Mouse (Mus musculus) spleen, adult 2 months (tissue): Measurements from ENCODE around the gene Klhl26. TPM values are rescaled to one million over a fixed set of nuclear protein-coding genes. Genes with fewer than 3 reads are reported as not detected.

Experiments used
- DNase-seq, 2 experiments: peaks; one replicate each; pipeline versions ENCODE4 v3.0.0 to v3.0.0-alpha.2; 2012 to 2021; ENCODE audit warnings: low spot score in 2 of 2, low read depth in 1 of 2
- H3K27ac ChIP-seq: fragments of 200-500 bp; 2 replicates; pipeline ENCODE4 v1.5.1; 2012; ENCODE audit warnings: low read length, inconsistent platforms; ENCODE audit not compliant: insufficient read depth
- H3K27me3 ChIP-seq: fragments of 200-500 bp; 2 replicates; pipeline ENCODE4 v1.6.1; 2012; ENCODE audit warnings: mild to moderate bottlenecking, moderate library complexity, low read length, inconsistent platforms; ENCODE audit not compliant: control insufficient read depth, insufficient read depth
- H3K36me3 ChIP-seq: fragments of 200-500 bp; 2 replicates; pipeline ENCODE4 v1.6.1; 2012; ENCODE audit warnings: mild to moderate bottlenecking, low read length, inconsistent platforms; ENCODE audit not compliant: control insufficient read depth, insufficient read depth
- H3K4me1 ChIP-seq: fragments of 200-500 bp; 2 replicates; pipeline ENCODE4 v1.6.1; 2011; ENCODE audit warnings: inconsistent platforms; ENCODE audit not compliant: control insufficient read depth, insufficient read depth, insufficient read length
- H3K4me3 ChIP-seq: fragments of 200-500 bp; 2 replicates; pipeline ENCODE4 v1.5.1; 2011; ENCODE audit warnings: mild to moderate bottlenecking, inconsistent platforms; ENCODE audit not compliant: insufficient read depth, insufficient read length; ENCODE audit errors: extremely low read depth
- CTCF ChIP-seq: fragments of 200-500 bp; IDR thresholded peaks from 2 replicates; pipeline ENCODE4 v1.5.1; 2011; ENCODE audit warnings: mild to moderate bottlenecking, inconsistent platforms; ENCODE audit not compliant: insufficient read depth, insufficient read length, insufficient replicate concordance; ENCODE audit errors: extremely low read depth
- POLR2A ChIP-seq: fragments of 200-500 bp; IDR thresholded peaks from 2 replicates; pipeline ENCODE4 v1.6.1; 2011; ENCODE audit warnings: low read depth, low read length, inconsistent platforms
- WGBS: fragments of 180-500 bp; shearing (Covaris S2); methylation state at CpG from one replicate; pipeline ENCODE4 v1.1.7; 2018; 5-methylcytosine and 5-hydroxymethylcytosine counted together
- polyA plus RNA-seq: library from polyadenylated mRNA; depleted of rRNA; stranded (reverse); fragments of >200 nt; gene quantifications from 2 replicates; pipeline ENCODE4 v1.2.3, GENCODE M21; 2012

The Klhl26 gene
- polyA plus RNA-seq, 1 experiment: 21.8 TPM

- H3K4me1 ChIP-seq: no peaks in the 10 kb centered on the region; the same call in 1 of the 2 replicates
- H3K27ac ChIP-seq: no peak overlapping the region
- DNase-seq: no peak
- no peaks in the 10 kb centered on the region for H3K36me3 ChIP-seq
- WGBS: over 99% methylated on average over 7 of the region's 7 CpGs
- no peak overlapping the region for H3K4me3 ChIP-seq
- no peak for TF ChIP-seq POLR2A
- H3K27me3 ChIP-seq: no peaks in the 10 kb centered on the region
Observed at GRCm38 (mm10) chr8:70471856-70472255, 4.9 kb downstream of the Klhl26 start.

DNA sequence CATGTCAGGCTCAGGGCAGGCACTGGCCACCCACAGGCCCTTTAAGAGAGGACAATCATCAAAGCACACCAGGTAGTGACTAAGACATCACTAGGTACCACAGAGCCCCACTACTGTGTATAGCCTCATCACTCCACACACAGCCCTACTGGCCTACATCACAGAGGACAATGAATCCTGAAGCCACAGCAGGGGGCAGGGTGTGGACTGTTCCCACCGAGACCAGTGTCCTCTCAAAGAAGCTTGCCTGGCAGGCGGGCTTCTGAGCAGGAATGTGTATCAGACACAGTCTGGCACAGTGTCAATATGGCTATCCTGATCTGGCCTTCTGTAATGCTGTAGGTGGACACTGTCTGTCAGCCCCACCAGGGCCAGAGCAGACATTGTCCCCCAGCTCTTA is 6.8 kb downstream of the Klhl26 start:
- Histone ChIP-seq H3K4me1 (no peaks in the 10 kb centered on the region; the same call in 1 of the 2 replicates), H3K36me3 (no peaks in the 10 kb centered on the region), H3K27ac (no peak overlapping the region), H3K27me3 (no peaks in the 10 kb centered on the region), H3K4me3 (no peak overlapping the region)
- no peak for DNase-seq
- 89% methylated on average over 2 of the region's 2 CpGs for WGBS
- no peak for TF ChIP-seq POLR2A
- TF ChIP-seq CTCF: no peak

- 55% methylated on average over 10 of the region's 10 CpGs for WGBS
- Histone ChIP-seq H3K27me3 (no peaks in the 10 kb centered on the region), H3K4me3 (no peak overlapping the region), H3K4me1 (no peaks in the 10 kb centered on the region; the same call in 1 of the 2 replicates), H3K36me3 (no peaks in the 10 kb centered on the region), H3K27ac (no peak overlapping the region)
- DNase-seq: no peak
- TF ChIP-seq POLR2A: no peak
Observed at GRCm38 (mm10) chr8:70469295-70469916, 7.4 kb downstream of the Klhl26 start.

DNA sequence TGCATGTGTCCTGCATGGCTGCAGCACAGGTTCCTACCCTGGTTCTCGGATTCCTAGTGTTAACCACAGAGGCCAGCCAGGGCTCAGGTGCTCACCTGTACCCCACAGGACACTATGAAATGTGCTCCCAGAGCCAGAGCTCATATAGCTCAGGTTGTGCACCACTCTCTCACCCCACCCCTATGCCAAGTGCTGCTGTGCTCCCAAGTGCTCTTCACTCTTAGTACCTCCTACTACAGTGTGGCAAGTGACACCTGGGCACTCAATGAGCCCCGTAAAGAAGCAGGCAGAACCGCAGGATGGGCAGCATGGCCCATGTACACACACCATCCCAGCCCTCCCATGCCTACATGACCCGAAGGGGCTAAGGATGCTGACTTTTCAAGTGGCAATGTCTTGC is 8.0 kb downstream of the Klhl26 start:
- TF ChIP-seq CTCF: no peak
- no peak for TF ChIP-seq POLR2A
- no peaks in the 10 kb centered on the region for H3K36me3 ChIP-seq
- H3K27ac ChIP-seq: no peak overlapping the region
- DNase-seq: no peak
- H3K4me1 ChIP-seq: no peaks in the 10 kb centered on the region; the same call in 1 of the 2 replicates
- no peak overlapping the region for H3K4me3 ChIP-seq
- no peaks in the 10 kb centered on the region for H3K27me3 ChIP-seq
- WGBS: 92% methylated on average over 4 of the region's 4 CpGs

- DNase-seq: no peak
- 88% methylated on average over 1 of the region's 1 CpGs for WGBS
- no peak for TF ChIP-seq POLR2A
- no peak for TF ChIP-seq CTCF
- Histone ChIP-seq H3K27me3 (no peaks in the 10 kb centered on the region), H3K27ac (no peak overlapping the region), H3K4me3 (no peak overlapping the region), H3K36me3 (no peaks in the 10 kb centered on the region), H3K4me1 (no peaks in the 10 kb centered on the region; the same call in 1 of the 2 replicates)
Observed at GRCm38 (mm10) chr8:70467907-70468306, 8.9 kb downstream of the Klhl26 start.

DNA sequence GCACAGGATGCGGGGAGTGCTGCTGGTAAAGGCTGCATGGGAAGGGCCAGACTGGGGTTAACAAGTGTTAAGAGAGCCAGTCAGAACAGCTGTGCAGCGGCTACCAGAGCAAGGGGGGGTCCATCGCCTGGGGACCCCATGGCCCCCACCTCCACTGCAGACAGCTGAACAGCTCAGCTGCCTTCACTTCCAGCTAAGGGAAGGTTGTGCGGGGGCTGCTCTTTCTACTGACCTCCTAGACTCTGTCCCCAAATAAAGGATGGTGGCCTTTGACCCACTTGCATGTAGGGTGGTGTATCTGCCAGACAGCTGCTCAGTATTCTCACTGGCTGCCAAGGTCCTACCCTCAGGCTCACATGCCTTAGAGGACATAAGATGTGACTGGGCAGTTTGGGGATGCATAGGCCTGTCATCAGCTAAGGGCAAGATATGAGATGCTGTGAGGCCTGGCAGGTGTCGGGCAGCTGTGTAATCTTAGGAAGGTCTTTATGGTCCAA is 9.5 kb downstream of the Klhl26 start:
- no peak overlapping the region for H3K4me3 ChIP-seq
- H3K27me3 ChIP-seq: no peaks in the 10 kb centered on the region

GRCm38 (mm10) chr8:70466771-70467170 is 10.0 kb downstream of the Klhl26 start:
- Histone ChIP-seq H3K4me3 (no peak overlapping the region), H3K36me3 (no peaks in the 10 kb centered on the region), H3K4me1 (no peaks in the 10 kb centered on the region; the same call in 1 of the 2 replicates), H3K27ac (no peak overlapping the region), H3K27me3 (no peaks in the 10 kb centered on the region)
- WGBS: 87% methylated on average over 11 of the region's 11 CpGs
- TF ChIP-seq POLR2A (no peak), CTCF (no peak)
- no peak for DNase-seq

More for the DNA sequence above, 9.5 kb downstream of the Klhl26 start:
- TF ChIP-seq POLR2A: no peak
- no peak for DNase-seq
- 96% methylated on average over 5 of the region's 5 CpGs for WGBS
- H3K27ac ChIP-seq: no peak overlapping the region
- H3K4me1 ChIP-seq: no peaks in the 10 kb centered on the region; the same call in 1 of the 2 replicates
- no peaks in the 10 kb centered on the region for H3K36me3 ChIP-seq
